Mouse (Mus musculus): ENCODE measurements around the gene Tnrc6b.

Gene Tnrc6b

GRCm38 (mm10) chr15:80792556-80792955 lies 81.4 kb downstream of the Tnrc6b start:
- no peak for DNase-seq (ENCODE audit: low spot score in 2 of 2)

GRCm38 (mm10) chr15:80795076-80795475 lies 84.0 kb downstream of the Tnrc6b start:
- DNase-seq (ENCODE audit: low spot score in 2 of 2), result no peak

GRCm38 (mm10) chr15:80797757-80798156 lies 86.6 kb downstream of the Tnrc6b start:
- DNase-seq (ENCODE audit: low spot score in 2 of 2), result peak; percentile 18 to 29

GRCm38 (mm10) chr15:80798367-80799073 lies 87.4 kb downstream of the Tnrc6b start:
- peak; percentile 95 to 96 for DNase-seq (ENCODE audit: low spot score in 2 of 2)

GRCm38 (mm10) chr15:80799074-80799633 lies 88.0 kb downstream of the Tnrc6b start:
- peak; percentile 18 to 36 for DNase-seq (ENCODE audit: low spot score in 2 of 2)

GRCm38 (mm10) chr15:80799634-80800137 lies 88.6 kb downstream of the Tnrc6b start:
- DNase-seq (ENCODE audit: low spot score in 2 of 2), result peak; percentile 38 to 50

- no peak for DNase-seq (ENCODE audit: low spot score in 2 of 2)
Measured at GRCm38 (mm10) chr15:80800201-80800600, 89.1 kb downstream of the Tnrc6b start.

GRCm38 (mm10) chr15:80800765-80801164 lies 89.7 kb downstream of the Tnrc6b start:
- peak; percentile 11 to 17 for DNase-seq (ENCODE audit: low spot score in 2 of 2)

GRCm38 (mm10) chr15:80801597-80801996 lies 90.5 kb downstream of the Tnrc6b start:
- DNase-seq (ENCODE audit: low spot score in 2 of 2), result no peak

GRCm38 (mm10) chr15:80807162-80807561 lies 96.0 kb downstream of the Tnrc6b start:
- no peak for DNase-seq (ENCODE audit: low spot score in 2 of 2)

- DNase-seq (ENCODE audit: low spot score in 2 of 2), result no peak
Measured at GRCm38 (mm10) chr15:80810226-80810625, 99.1 kb downstream of the Tnrc6b start.

- no peak for DNase-seq (ENCODE audit: low spot score in 2 of 2)
Measured at GRCm38 (mm10) chr15:80812840-80813239, 101.7 kb downstream of the Tnrc6b start.

- no peak for DNase-seq (ENCODE audit: low spot score in 2 of 2)
Measured at GRCm38 (mm10) chr15:80814792-80815191, 103.7 kb downstream of the Tnrc6b start.

- DNase-seq (ENCODE audit: low spot score in 2 of 2), result no peak
Measured at GRCm38 (mm10) chr15:80822276-80822675, 111.2 kb downstream of the Tnrc6b start.

GRCm38 (mm10) chr15:80831170-80831569 lies 120.1 kb downstream of the Tnrc6b start:
- DNase-seq (ENCODE audit: low spot score in 2 of 2), result no peak

- DNase-seq (ENCODE audit: low spot score in 2 of 2), result no peak
Measured at GRCm38 (mm10) chr15:80832808-80833207, 121.7 kb downstream of the Tnrc6b start.

GRCm38 (mm10) chr15:80836246-80836645 lies 125.1 kb downstream of the Tnrc6b start:
- DNase-seq (ENCODE audit: low spot score in 2 of 2), result no peak

- DNase-seq (ENCODE audit: low spot score in 2 of 2), result no peak
Measured at GRCm38 (mm10) chr15:80838836-80839235, 127.7 kb downstream of the Tnrc6b start.

GRCm38 (mm10) chr15:80839653-80840420 lies 128.7 kb downstream of the Tnrc6b start:
- DNase-seq (ENCODE audit: low spot score in 2 of 2), result no peak

GRCm38 (mm10) chr15:80844262-80844661 lies 133.1 kb downstream of the Tnrc6b start:
- no peak for DNase-seq (ENCODE audit: low spot score in 2 of 2)

- no peak for DNase-seq (ENCODE audit: low spot score in 2 of 2)
Measured at GRCm38 (mm10) chr15:80844926-80845325, 133.8 kb downstream of the Tnrc6b start.

GRCm38 (mm10) chr15:80850004-80850403 lies 138.9 kb downstream of the Tnrc6b start:
- DNase-seq (ENCODE audit: low spot score in 2 of 2), result peak in 1 of 2 experiments; percentile 8

Measured in heart, adult 9 months (tissue).